Mouse (Mus musculus) cerebellum, adult 11-12 months (tissue): ENCODE measurements at regions not wholly inside any gene's neighbourhood (a gene's known extent, or its start where the extent isn't known, plus 50 kb on each side); places are given as distances from the start of the nearest gene placed in this dataset.

Experiments
- DNase-seq: peaks from one replicate; pipeline ENCODE4 v3.0.0; 2022

DNA sequence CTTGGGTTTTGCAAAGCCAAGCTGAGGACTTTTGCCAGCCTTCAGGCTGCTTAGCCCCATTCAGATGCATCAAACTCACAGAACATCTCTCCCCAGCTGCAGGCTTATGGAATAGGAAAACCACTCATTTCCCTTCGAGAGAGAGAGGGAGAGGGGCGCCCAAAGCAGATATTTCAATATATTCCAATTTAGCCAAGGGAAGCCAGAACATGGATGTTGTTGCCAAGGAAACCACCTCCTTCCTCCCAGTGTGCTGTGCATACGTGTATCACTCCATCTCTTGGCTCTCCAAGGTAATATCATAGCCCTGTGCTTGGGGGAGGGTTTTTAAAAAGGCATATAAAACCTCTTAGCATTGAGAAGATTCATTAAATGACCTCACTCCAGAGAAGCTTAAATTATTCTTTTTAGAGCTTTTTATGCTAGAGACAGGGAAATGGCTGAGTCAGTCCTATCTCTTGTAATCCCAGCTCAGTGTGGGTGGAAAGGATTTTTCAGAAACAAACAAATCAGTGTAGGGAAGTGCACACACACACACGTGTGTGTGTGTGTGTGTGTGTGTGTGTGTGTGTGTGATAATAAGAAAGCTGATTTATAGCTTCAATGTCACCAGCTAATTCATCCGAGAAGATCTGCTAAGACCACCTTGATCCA is 245.1 kb downstream of the Rps24 start:
- no peak for DNase-seq

DNA sequence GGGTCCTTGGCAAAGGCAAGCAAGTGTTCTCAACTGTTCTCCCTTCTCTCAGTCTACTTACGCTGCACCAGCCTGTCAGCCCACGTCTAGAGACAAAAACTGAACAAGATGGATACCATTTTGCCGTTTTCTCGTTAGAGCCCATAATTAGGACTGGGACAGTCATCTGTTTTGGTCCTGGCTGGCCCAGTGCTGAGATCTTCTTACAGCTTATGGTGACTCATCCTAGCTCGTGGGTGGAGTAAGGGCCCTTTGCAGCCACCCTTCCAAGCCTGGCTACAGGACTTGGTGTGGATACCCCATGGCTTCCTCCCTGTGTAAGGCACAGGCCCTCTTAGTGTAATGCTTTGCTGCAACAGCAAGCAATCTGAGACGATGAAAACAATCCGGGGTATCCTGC is 246.4 kb downstream of the Rps24 start:
- no peak for DNase-seq

DNA sequence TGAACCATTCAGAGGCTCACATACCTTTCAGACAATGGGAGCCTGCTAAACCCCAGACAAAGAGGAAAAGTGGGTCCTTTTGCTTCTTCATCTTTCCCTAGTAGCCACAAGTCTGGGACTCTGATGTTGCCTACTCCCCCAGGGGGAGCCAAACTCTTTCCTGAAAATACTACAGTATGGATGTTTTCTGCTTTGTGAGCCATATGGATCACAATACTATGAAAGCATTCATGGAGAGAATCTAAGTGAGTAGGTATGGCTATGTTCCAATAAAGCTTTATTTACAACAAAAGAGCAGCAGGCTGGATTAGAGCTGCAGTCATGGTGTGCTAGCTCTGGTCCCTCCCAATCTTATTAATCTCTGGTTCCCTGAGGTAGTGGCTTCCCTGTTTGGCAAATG is 251.9 kb downstream of the Rps24 start:
- no peak for DNase-seq

DNA sequence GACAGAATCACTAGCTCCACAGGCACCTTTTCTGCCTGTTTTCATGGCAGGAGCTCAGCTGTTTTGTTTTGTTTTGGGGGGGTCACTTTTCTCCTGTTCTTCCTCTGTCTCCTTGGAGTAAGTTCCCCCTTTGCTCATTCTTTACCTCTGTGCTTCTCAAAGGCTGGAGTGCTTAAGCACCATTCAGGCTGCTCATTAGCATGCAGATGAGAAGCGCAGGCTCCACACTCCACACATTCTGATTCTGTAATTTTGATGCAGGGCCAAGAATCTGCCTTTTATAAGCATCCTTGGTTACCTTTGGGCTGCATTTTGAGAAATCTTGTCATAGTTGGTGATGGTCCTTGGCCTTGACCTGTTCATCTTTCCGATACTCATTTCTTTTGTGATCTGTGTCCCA is 257.5 kb downstream of the Rps24 start:
- no peak for DNase-seq

DNA sequence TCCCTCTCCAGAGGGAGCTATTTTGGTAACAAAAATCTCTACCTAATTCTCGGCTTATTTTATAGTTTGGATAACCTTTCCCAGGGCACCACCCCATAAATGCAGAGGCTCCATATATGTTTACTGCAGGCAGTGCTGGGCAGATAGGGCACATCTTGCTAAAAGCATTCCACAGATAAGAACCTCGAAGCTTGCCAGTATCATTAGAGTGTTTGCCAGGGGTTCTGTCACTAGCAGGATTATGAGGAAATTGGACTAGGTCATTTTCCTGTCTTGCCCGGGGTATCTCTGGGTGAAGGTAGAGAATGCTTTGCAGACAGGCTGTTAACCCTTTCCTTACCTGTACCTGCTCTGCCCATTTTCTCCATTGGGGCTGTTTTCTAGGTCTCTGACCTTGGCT is 258.8 kb downstream of the Rps24 start:
- DNase-seq, result no peak

DNA sequence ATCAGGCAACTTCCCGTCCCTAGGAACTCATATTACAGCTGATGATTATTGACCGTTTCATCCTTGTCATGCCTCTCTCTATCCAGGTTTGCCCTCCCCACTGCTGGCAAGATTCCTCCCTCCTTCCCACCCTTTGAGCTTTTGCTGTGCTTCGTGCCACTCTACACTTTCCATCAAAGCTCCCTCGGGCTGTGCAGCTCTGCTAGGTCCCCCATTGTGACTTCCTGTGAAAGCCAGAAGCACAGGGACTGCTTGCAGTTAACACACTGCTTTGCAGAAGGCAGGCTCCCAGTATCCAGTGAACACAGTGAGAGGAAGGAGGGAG is 260.5 kb downstream of the Rps24 start:
- DNase-seq, result no peak

DNA sequence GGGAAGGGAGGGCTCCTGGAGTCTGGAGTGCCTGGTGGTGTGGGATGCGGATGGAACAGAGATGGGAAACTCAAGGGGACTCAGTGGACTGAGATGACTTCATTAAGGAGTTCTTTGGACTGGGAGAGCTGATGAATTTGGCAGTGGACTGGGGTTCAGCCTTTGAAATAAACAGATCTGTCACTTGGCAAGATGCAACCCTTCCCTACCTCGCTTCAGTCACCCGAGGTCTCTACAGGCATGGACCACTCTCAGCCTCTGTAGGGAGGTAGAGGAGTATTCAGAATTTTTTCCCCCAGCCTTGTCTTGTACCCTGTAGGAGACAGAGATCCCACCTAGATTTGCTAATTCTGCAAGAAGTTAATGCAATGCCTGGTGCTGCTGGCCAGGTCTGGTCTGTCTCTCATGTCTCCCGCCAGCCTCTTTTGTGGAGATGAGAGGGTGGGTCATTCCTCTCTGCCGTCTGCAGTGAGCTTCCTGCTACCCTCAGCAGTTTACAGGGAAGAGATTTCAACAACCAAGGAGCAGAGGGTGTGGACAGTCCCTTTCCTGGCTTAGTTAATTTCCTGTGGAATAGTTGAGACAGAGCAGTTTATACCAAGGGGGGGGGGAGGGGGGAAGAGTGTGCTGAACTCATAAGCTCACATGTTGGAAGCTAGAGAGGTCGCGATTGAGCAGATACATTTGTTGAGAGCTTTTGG is 261.0 kb downstream of the Rps24 start:
- no peak for DNase-seq

DNA sequence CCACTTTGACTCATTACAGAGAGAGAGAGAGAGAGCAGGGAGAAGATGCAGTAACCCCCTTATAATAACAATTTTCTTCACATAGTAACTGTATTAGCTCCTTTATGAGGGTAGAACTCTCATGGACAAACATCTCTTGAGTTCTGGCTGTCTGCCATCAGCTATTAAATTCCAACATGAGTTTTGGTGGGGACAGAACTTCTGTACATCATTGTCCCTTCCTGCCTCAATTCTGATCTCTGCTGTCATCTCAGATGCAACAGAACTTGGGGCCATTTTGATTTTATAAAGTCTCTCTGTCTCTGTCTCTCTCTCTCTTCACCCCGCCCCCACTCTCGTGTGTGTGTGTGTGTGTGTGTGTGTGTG is 261.6 kb downstream of the Rps24 start:
- no peak for DNase-seq

DNA sequence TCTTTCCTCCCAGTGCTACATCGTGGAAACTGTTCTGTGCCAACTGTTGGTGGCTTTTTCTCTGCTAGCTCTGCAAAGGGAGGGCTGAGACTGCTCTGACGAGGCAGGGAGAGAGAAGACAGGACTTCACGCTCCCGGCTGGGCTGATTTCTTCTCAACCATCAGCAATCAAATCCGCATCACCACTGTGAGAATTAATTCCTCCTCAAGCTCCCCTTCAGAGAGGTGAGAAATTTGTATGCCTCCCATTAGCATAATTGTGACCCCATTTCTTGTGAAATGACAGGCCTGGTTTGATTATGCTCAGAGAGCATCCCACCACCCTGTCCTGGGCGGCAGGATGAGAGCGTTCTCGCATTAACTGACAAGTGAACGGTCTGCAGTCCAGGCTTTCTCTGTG is 262.4 kb downstream of the Rps24 start:
- DNase-seq, result no peak

DNA sequence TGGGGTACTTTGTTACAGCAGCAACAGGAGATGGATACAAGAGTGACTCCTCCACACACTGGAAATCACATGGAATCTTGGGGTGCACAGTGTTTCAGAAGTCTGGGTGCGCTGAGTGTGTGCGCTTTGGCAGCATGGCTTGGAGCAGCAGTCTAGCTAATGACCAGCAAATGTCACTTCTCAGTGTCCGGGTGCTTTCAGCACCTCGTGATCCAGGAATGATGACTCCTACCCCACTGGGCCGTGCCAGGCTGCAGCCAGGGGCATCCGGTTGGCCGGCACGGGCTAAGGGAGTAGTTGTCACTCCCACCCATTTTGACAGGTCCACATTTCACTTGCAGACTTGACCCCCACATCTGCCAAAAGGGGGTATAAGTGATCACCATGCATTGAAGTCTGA is 264.3 kb downstream of the Rps24 start:
- no peak for DNase-seq

DNA sequence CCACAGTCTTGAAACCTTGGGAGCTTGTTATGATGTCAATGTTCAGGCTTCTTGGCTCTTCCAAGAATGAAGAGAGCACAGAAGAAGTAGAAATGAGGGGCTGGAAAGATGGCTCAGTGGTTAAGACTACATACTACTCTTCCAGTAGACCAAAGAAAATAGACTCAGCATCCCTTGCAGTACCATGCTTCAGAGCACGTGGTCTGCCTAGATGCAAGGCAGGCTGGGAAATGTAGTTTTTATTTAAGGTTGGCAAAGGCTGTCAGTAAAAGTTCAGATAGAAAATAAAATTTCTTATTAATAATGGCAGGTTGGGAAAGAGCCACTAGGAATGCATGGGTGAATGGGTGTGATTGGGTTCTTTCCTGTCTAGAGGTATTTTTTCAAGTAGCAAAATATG is 267.8 kb downstream of the Rps24 start:
- no peak for DNase-seq

DNA sequence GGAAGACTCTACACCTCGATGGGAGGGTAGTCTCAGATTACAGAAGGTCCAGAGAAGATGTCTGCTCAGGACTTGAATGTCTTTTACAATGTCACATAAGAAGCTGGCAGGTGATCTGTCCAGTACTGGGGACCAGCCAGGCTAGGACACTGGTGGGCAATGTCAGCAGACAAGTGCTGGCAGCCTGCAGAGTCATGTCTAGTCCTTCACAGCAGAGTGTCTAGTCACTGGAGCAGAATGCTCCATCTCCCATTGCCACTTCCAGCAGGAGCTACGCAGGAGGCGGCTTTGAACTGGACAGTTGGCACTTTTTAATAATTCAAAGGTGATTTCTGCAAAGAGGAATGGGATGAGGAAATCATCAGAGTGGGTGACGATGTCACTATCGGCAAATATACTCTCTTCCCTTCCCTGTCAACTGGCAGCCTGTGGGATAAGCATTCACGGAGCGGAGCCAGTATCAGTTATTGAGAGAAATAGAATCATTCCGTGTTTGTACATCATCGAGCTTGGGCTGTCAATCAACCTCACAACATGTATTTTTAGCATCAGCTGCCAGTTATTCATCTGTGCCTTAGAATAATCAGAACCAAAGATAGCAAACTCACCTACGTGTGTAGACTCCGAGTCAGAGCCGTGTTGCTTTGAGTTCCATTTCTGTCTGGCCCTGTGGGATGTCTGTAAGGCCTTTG is 268.6 kb downstream of the Rps24 start:
- DNase-seq, result no peak

DNA sequence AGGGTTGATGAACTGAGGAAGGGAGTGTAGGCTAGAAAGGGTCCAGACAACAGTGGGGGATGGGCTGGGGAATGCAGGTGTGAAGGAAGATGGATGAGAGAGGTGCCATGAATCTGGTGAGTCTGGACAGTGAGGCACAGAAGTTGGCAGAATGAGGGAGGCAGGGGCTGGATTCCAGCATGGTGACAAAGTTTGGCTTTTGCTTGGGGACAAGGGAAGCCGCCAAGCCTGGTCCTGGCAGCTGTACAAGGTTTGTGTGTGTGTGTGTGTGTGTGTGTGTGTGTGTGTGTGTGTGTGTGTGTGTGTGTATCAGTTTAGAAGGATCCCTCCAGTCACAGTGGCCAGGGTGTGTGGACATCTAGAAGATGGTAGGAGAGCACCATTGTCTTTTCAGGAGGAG is 270.4 kb downstream of the Rps24 start:
- DNase-seq, result no peak

DNA sequence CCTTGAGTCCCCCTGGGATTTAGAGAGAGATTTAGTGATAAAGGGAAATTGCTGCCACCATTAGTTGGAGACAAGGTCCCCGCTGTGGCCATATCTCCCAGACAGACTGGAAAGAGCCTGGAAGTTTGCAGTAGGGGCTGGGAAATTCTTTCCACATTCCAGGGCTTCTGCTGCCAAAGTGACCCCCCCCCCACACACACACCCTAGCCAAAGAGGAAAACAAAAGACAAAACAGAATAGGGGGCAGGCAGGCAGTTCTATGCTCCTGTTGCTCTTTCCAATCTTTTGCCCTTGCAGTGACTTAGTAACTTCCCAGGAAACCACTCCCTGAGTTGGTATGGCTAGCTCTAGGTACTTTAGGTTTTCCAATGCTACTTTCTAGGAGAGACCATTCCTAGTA is 270.9 kb downstream of the Rps24 start:
- DNase-seq, result no peak

DNA sequence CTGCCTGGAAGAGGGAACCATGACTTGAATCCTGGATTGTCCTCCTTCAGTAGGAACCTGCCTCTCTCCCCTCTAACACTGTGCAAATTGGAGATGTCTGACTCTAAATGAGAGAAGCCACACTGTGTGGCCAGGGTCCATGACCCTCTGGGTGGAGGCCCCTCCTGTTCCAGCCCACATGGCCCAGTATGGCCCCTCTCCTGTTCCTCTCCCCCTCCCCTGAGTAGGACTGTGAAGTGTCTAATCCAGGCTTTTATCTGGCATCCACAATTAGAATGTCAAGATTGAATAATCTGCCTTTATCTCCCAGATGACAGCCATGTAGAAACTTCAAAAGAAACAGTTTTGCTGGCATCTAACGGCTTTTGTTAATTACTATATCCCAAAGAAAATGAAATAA is 274.0 kb downstream of the Rps24 start:
- DNase-seq, result no peak

DNA sequence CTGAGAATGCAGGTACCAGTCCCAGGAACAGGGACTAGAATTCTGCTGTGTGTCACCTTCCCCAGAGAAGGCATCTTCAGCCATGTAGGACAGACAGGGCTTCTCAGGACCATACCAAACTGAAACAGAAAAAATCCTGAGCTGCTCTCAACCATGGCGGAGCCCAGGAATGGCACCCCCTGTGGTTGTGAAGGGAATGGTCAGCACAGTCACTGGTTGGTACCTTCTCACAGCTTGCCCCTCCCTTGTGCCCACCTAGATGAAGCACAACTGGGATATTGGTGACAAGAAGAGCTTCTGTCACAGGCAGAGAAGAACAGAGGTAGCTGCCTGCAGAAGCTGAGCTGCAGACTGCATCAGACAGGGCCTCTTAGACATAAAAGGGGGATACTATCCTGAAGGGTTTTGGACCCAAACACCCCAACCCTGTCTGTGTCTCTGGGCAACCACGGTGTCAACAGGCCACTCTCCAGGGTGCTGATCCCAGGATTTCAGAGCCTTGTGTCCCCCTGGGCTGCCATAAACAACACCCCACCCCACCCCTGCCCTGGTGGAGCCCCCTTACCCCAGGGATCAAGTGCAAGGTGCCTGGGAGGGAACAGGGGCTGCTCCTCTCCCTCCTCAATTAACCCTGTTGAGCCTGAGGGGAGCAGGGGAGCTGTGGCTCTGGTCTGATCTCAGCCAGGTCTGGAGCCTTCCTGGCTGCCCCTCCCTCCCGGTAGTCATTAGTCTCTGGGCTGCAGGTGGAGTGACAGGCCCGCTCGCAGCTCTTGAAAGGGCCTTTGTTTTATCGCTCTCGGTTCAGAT is 275.7 kb downstream of the Rps24 start:
- DNase-seq, result no peak

DNA sequence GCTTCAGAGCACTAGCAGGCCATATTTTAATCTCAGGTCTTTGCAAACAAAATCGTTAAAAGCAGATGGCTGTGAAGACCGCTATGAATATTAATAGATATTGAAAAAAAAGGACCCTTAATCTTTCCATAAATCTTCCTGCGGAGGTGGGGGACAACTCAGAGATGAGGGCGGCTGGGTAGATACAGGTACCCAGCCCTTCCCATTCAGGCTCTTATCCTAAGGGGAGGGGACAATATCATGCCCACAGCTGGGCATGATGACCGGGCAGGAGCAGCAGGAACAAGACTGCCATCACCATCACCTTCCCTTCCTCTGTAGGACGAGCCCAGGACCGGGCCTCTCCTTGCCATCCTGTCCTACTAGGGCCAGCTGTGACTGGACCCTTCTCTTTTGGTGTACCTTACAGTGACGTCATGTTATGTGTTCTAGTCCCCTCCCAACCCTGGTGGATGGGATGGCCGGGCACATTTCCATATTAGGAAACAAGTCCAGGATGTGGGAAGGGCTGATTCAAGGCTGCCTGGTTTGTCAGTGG is 276.4 kb downstream of the Rps24 start:
- DNase-seq, result no peak

DNA sequence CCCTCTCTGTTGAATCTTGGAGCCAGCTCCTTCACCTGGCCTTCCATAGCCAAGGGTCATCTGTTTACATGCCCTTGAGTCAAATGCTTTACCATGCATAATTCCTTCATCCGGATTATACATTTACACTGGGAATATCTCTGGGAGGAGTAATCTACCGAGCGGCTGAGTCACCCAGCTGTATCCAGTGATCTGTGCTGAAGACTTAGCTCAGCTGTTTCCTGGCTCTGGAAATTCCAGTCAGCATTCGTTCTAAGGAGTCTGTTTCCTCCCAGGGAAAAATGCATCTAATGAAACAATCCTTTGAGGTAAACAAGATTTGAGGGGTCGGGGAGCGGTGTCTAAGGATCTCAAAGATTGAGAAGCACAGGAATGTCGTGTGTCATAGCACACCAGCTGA is 276.9 kb downstream of the Rps24 start:
- no peak for DNase-seq

DNA sequence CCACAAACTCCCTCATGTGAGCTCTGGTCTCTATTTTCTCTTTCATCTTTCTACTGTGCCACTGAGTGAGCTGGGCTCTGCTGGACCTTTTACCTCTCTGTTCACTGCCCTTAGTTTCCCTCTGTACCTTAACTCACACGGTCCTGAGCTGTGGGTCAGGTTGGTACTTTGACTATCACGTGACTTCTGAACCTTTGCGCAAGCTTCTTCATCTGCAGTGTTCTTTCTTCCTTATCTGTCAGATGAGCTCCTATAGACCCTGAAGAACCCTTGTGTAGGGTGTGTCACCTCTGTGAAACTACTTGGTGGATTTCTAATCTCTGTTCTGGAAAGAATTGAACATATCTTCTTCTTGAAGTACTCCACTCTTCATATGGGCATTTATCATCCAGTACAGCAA is 279.3 kb downstream of the Rps24 start:
- no peak for DNase-seq

DNA sequence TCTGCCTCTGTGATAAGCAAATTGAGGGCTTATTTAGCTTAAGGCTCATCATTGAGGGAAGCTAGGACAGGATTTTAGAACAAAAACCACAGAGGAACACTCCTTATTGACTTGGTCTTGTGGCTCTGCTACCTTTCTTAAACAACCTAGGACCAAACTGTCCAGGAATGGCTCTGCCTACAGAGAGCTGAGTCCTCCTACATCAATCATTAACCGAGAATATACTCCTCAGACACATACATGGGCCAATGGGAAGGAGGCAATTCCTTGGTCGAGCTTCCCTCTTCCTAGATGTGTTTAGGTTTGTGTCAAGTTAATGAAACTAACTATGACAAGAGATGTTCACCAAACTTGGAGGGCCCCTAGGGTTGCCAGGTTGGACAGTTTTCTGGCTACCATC is 279.8 kb downstream of the Rps24 start:
- DNase-seq, result no peak

DNA sequence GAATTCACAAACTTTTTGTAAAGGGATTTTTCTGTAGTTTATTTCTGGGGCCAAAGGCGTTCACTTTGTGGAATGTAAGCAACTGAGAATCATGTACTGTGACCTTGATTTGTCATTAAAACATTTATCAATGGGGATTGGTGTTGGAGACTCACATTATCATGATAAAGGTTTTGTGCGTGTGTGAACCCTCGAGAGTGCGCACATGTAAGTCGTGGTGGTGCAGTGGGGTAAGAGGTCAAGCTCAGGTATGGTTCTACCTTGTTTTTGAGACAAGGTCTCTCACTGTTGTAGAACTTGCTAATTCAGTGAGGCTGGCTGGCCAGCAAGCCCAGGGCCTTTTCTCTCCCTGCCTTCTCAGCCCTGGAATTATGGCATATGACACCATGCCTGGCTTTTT is 280.4 kb downstream of the Rps24 start:
- DNase-seq, result no peak

DNA sequence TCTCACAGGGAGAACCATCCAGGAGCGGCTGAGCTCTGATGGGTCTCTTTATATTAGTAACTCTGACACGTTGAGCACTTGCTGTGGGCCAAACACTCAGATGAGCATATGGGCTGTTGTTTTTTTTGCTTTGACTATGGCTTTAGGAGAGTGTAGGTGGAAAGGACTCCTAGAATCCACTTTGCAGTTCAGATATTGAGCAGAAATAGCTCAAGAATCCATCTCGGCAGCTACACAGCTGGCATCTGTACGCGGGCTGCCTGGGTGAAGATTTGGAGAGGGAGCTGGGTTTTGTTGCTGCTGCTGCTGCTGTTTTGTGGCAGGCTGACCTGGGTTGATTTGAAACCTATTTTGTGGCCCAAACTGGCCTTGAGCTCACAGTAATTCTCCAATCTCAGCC is 281.0 kb downstream of the Rps24 start:
- no peak for DNase-seq

DNA sequence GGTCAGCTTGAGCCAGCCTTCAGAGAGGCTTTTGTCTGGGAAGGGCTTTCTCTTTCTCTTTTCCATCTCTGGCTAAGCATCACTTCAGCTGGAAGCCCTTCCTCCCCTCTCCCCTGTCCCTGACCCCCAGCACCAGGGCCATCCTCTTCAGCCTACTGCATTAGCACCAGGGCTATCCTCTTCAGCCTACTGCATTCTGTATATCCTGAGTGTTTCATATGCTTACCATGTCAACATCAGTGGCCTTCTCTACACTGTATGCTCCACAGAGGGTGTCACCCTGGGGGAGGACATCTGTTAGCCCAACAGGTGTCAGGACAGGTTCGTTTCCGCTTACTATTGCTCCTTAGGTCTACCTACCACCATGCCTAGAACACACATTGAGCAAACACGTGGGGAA is 282.5 kb downstream of the Rps24 start:
- DNase-seq, result no peak
